Mouse (Mus musculus): ENCODE measurements at regions not wholly inside any gene's neighbourhood (a gene's known extent, or its start where the extent isn't known, plus 50 kb on each side); places are given as distances from the start of the nearest gene placed in this dataset.
A peak's percentile ranks its signal among the peaks of the same experiment; 100 is the strongest.
"Not testable (repeated sequence)": the region's sequence is repeated elsewhere in the genome, so short reads cannot be mapped to it uniquely, and the experiment has no call there.

- H3K36me3 ChIP-seq (ENCODE audit: insufficient read depth, low read length): no peaks in the 10 kb centered on the region
- no peak for TF ChIP-seq CTCF (IDR thresholded peaks at IDR 0.05)
- no peak for TF ChIP-seq EP300 (IDR thresholded peaks at IDR 0.05)
- no peak overlapping the region for H3K4me2 ChIP-seq (replicated peaks; ENCODE audit: low read depth, low read length)
- 35% methylated on average over 10 of the region's 10 CpGs for WGBS
- H3K4me3 ChIP-seq (ENCODE audit: low read depth, low read length): no peak overlapping the region
- H3K9ac ChIP-seq (replicated peaks; ENCODE audit: low read depth): no peak overlapping the region
- no peaks in the 10 kb centered on the region for H3K27me3 ChIP-seq (replicated peaks; ENCODE audit: insufficient read depth, low read length)
- DNase-seq (ENCODE audit: low spot score) (no peak), ATAC-seq (no peak)
- no peaks in the 10 kb centered on the region for H3K9me3 ChIP-seq (ENCODE audit: low read length)
- H3K27ac ChIP-seq (ENCODE audit: low read length): no peak overlapping the region
- no peaks in the 10 kb centered on the region for H3K4me1 ChIP-seq (ENCODE audit: insufficient read depth, low read depth, low read length)
Measured at GRCm38 (mm10) chr3:53756115-53756853, 88.6 kb upstream of the Gm10985 start.

GRCm38 (mm10) chr3:53737161-53737560 lies 80.0 kb upstream of the Frem2 start:
- Histone ChIP-seq H3K36me3 (ENCODE audit: insufficient read depth, low read length) (no peaks in the 10 kb centered on the region), H3K9ac (replicated peaks; ENCODE audit: low read depth) (no peak overlapping the region), H3K27me3 (replicated peaks; ENCODE audit: insufficient read depth, low read length) (no peaks in the 10 kb centered on the region), H3K4me3 (ENCODE audit: low read depth, low read length) (no peak overlapping the region), H3K9me3 (ENCODE audit: low read length) (no peaks in the 10 kb centered on the region), H3K4me2 (replicated peaks; ENCODE audit: low read depth, low read length) (no peak overlapping the region), H3K27ac (ENCODE audit: low read length) (no peak overlapping the region), H3K4me1 (ENCODE audit: insufficient read depth, low read depth, low read length) (no peaks in the 10 kb centered on the region)
- DNase-seq (ENCODE audit: low spot score) (no peak), ATAC-seq (no peak)
- TF ChIP-seq EP300 (IDR thresholded peaks at IDR 0.05) (no peak), CTCF (IDR thresholded peaks at IDR 0.05) (no peak)
- 24% methylated on average over 4 of the region's 4 CpGs for WGBS

GRCm38 (mm10) chr3:53735607-53736006 lies 78.5 kb upstream of the Frem2 start:
- not testable (repeated sequence) for H3K4me2 ChIP-seq (replicated peaks; ENCODE audit: low read depth, low read length); H3K9me3 ChIP-seq (ENCODE audit: low read length); H3K27me3 ChIP-seq (replicated peaks; ENCODE audit: insufficient read depth, low read length); H3K27ac ChIP-seq (ENCODE audit: low read length); ATAC-seq; DNase-seq (ENCODE audit: low spot score); H3K4me1 ChIP-seq (ENCODE audit: insufficient read depth, low read depth, low read length); H3K9ac ChIP-seq (replicated peaks; ENCODE audit: low read depth); H3K4me3 ChIP-seq (ENCODE audit: low read depth, low read length); H3K36me3 ChIP-seq (ENCODE audit: insufficient read depth, low read length)
- 78% methylated on average over 3 of the region's 3 CpGs for WGBS

- ATAC-seq: no peak
- no peaks in the 10 kb centered on the region for H3K27me3 ChIP-seq (replicated peaks; ENCODE audit: insufficient read depth, low read length)
- 33% methylated on average over 5 of the region's 5 CpGs for WGBS
- no peak overlapping the region for H3K9ac ChIP-seq (replicated peaks; ENCODE audit: low read depth)
- H3K27ac ChIP-seq (ENCODE audit: low read length): no peak overlapping the region
- DNase-seq (ENCODE audit: low spot score): peak; percentile 19
- TF ChIP-seq CTCF (IDR thresholded peaks at IDR 0.05) (peak; percentile 52), EP300 (IDR thresholded peaks at IDR 0.05) (no peak)
- H3K4me3 ChIP-seq (ENCODE audit: low read depth, low read length): no peak overlapping the region
- no peaks in the 10 kb centered on the region for H3K9me3 ChIP-seq (ENCODE audit: low read length)
- H3K4me1 ChIP-seq (ENCODE audit: insufficient read depth, low read depth, low read length): no peaks in the 10 kb centered on the region
- H3K36me3 ChIP-seq (ENCODE audit: insufficient read depth, low read length): no peaks in the 10 kb centered on the region
- H3K4me2 ChIP-seq (replicated peaks; ENCODE audit: low read depth, low read length): no peak overlapping the region
Measured at GRCm38 (mm10) chr3:53735147-53735546, 78.0 kb upstream of the Frem2 start.

GRCm38 (mm10) chr3:53730440-53730839 lies 73.3 kb upstream of the Frem2 start:
- TF ChIP-seq EP300 (IDR thresholded peaks at IDR 0.05): no peak
- no peak for TF ChIP-seq CTCF (IDR thresholded peaks at IDR 0.05)
- H3K4me2 ChIP-seq (replicated peaks; ENCODE audit: low read depth, low read length): peak overlapping the region; percentile 12; the same call in 1 of the 2 replicates
- H3K36me3 ChIP-seq (ENCODE audit: insufficient read depth, low read length): no peaks in the 10 kb centered on the region
- H3K27me3 ChIP-seq (replicated peaks; ENCODE audit: insufficient read depth, low read length): no peaks in the 10 kb centered on the region
- no peaks in the 10 kb centered on the region for H3K4me1 ChIP-seq (ENCODE audit: insufficient read depth, low read depth, low read length)
- no peak for ATAC-seq
- no peak overlapping the region for H3K4me3 ChIP-seq (ENCODE audit: low read depth, low read length)
- WGBS: 21% methylated on average over 7 of the region's 7 CpGs
- no peak overlapping the region for H3K27ac ChIP-seq (ENCODE audit: low read length)
- H3K9ac ChIP-seq (replicated peaks; ENCODE audit: low read depth): no peak overlapping the region
- no peak for DNase-seq (ENCODE audit: low spot score)
- no peaks in the 10 kb centered on the region for H3K9me3 ChIP-seq (ENCODE audit: low read length)

GRCm38 (mm10) chr3:53729810-53730209 lies 72.7 kb upstream of the Frem2 start:
- H3K4me1 ChIP-seq (ENCODE audit: insufficient read depth, low read depth, low read length): no peaks in the 10 kb centered on the region
- no peak for ATAC-seq
- H3K27ac ChIP-seq (ENCODE audit: low read length): no peak overlapping the region
- DNase-seq (ENCODE audit: low spot score): peak; percentile 74
- H3K27me3 ChIP-seq (replicated peaks; ENCODE audit: insufficient read depth, low read length): no peaks in the 10 kb centered on the region
- no peaks in the 10 kb centered on the region for H3K9me3 ChIP-seq (ENCODE audit: low read length)
- 23% methylated on average over 5 of the region's 5 CpGs for WGBS
- no peak overlapping the region for H3K4me3 ChIP-seq (ENCODE audit: low read depth, low read length)
- H3K9ac ChIP-seq (replicated peaks; ENCODE audit: low read depth): no peak overlapping the region
- no peaks in the 10 kb centered on the region for H3K36me3 ChIP-seq (ENCODE audit: insufficient read depth, low read length)
- TF ChIP-seq EP300 (IDR thresholded peaks at IDR 0.05) (no peak), CTCF (IDR thresholded peaks at IDR 0.05) (peak; percentile 64)
- H3K4me2 ChIP-seq (replicated peaks; ENCODE audit: low read depth, low read length): peak overlapping the region; percentile 12; the same call in 1 of the 2 replicates

Measured in lung, postnatal 0 days (tissue).